Mouse (Mus musculus) gonadal fat pad, adult 2 months (tissue): Measurements from ENCODE around the gene Zkscan16. TPM values are rescaled to one million over a fixed set of nuclear protein-coding genes. Genes with fewer than 3 reads are reported as not detected.
A peak's percentile ranks its signal among the peaks of the same experiment; 100 is the strongest.

Source experiments
- DNase-seq: peaks from one replicate; pipeline ENCODE4 v3.0.0-alpha.2; 2012; ENCODE audit warnings: low read depth
- polyA plus RNA-seq: library from polyadenylated mRNA; depleted of rRNA; stranded (reverse); fragments of >200 nt; gene quantifications from 2 replicates; pipeline ENCODE4 v1.2.3, GENCODE M21; 2012; rRNA removed

The Zkscan16 gene
- 0.53 and 0.66 TPM in 2 replicates for polyA plus RNA-seq

DNA sequence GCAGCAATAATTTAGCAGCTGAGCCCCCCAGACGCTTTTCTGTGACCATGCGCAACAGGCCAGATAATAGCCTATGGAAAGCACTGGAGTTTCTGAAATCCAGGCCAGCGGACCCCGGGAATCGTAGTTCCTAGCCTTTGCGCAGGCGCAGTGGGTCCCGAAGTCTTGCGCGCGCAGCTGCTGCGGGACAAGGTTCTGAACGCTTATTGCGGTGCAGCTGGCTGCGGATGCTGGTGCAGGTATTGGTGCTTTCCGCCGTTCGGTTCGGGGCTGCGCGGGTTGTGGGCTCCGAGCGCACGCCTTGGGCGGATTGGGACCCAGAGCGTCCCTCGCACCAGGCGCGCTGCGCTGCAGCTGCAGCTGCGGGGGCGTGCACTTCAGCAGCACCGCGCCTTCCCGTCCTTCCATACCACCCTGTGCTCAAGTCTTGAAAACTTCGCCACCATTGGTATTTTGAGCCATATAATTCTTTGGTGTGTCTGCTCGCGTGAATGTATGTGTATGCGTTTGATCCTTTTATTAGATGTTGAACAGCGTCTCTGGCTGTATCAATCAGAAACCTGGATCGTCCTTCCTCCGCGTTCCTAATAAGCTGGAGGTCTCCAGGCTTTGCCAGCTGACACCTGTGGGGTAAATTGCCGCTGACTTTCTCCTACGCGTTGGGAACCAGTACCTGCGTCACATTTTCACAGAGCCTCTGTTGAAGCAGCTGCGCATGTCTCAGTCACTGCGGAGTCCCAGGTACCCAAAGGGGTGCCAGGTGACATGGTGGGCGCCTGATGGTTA, at the start of gene Zkscan16:
Gene Zkscan16, plus strand, starts transcription at position 209 of the 786 bp plus-strand sequence.
- no peak for DNase-seq

DNA sequence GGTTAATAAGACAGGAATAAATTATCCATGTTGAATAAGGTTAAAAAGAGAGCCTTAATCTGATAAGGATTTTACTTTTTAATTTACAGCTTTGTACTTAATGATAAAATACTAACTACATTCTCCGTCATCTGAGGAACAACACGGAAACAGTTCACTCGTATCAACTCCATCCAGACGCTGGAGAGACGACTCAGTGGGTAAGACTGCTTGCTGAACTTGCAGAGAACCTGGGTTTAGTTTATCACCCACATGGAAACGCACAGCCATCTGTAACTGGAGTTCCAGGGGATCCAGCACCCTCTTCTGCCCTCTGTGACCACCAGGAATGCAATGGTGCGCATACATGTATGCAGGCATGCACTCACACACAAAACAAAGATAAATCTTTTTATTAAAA, 49.0 kb upstream of the Zkscan16 start:
- no peak for DNase-seq

DNA sequence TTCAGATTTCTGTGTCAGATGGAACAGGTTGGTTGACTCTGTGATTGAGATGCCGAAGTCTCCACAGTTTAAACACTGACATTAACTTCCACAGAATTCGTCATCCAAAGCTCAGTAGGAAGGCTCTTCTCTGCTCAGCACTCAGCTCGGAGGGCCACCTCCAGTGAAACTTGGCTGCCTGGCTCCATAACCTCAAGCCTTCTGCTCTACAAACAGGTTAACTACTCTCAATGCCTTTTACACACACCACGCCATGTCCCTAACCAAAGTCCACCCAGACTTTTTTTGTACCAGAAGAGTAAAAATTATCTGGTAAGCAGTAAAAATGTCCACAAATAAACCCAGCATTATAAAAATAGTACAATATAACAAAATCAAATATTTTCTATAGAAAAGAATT, 46.0 kb upstream of the Zkscan16 start:
- no peak for DNase-seq

DNA sequence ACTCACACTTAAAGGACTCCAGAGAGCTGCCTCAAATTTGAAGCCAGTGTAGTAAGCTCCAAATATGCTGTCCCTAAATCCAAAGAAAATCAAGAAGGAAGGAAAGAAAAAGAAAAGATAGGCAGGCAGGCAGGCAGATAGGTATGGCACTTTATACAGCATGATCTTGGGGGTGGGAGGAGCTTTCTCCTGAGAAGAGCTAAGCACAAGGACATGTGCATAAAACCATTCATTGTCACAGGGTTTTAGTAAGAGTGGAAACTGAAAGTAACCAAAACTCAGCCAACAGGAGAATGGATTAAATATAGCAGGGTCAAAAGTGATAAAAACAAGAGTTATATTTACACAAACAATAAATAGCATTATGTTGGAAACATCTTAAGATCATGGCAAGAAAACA, 45.1 kb upstream of the Zkscan16 start:
- no peak for DNase-seq

DNA sequence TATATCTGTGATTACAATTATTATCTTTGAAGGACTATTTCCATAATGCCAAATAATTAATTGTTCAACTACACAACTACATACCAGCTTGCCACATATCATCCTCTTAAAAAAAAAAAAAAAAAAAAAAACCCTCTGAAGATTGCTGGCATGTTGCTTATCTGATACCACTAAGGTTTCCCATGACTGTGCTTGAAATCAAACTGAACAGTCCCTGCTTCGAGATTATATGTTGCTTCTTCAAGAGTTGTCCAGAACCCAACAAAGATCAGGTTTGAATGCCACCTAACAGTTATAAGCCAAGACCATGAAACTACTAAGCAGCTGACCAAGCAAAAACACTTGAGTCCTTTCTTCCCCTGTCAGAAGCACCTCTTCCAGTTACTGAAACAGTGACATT, 36.0 kb upstream of the Zkscan16 start:
- no peak for DNase-seq

DNA sequence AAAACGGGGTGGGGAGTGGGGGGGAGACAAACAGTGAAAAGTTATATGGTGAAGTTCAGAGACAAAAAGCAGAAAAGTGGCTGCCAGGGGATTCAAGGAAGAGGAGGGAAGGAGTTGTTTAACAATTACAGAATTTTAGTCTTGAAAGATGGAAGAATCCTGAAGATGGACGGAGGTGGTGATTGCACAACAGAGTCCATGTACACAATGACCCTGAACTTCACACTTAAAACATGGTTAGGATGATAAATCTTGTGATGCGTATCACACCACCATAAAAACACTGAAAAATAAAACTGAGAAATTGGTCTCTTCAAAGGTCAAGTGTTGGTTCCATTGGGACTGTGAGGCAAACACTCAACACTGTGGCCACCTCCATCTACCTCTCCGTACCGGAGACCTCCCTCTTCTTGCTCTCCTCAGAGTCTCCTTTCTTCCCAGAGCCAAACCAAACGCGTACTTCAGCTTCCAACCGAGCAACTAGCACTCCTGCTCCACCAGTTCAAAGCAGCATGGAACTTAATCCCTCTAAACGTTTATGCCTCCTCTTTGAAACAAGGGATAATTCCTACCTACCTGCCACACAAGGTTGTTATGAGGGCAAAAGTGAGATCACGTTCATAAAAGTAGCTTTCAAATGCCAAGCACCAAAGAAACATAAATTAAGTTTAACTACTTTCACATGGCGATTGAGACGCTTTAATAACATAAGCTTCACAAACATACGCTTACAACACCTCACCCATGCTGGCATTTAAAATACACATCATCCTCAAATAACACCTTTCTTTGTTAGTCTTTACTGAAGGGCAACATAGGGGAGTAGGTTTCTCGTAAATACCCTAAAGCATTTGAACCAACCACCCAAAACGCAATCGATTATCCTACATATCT, 33.0 kb upstream of the Zkscan16 start:
- peak; percentile 56 for DNase-seq

DNA sequence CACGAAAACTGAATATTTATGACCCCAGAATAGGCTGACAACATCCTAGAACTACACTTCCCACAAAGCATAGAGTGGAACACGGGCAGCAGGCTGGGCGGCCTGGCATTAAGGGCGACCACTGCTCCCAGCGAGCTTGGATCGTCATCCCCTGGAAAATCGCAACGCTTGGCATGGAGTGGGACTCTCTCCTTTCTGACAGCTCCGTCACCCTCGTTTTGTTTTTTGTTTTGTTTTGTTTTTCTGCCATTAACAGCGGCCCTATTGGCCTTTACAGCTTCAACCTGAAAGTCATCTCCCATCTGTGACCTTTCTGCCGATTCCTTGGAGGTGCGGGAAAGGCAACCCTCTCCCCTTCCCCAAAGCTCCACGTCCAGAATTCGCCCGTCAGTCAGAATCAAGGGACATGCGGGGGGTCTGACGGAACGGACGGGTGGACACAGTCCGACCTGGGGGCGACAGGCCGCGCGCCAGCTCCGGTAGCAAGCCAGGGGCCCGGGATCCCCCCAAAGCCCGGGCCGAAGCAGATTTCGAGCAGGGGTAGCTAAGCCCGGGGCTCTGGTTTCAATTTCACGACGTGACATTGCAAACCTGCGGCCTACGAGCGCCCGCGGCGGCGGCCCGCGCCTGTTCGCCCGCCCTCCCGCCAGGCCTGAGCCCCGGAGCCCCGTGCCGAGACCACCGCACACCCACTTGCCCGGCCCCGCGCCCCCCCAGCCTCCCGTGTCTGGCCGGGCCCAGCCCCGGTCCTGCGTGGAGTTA, 32.2 kb upstream of the Zkscan16 start:
- no peak for DNase-seq

DNA sequence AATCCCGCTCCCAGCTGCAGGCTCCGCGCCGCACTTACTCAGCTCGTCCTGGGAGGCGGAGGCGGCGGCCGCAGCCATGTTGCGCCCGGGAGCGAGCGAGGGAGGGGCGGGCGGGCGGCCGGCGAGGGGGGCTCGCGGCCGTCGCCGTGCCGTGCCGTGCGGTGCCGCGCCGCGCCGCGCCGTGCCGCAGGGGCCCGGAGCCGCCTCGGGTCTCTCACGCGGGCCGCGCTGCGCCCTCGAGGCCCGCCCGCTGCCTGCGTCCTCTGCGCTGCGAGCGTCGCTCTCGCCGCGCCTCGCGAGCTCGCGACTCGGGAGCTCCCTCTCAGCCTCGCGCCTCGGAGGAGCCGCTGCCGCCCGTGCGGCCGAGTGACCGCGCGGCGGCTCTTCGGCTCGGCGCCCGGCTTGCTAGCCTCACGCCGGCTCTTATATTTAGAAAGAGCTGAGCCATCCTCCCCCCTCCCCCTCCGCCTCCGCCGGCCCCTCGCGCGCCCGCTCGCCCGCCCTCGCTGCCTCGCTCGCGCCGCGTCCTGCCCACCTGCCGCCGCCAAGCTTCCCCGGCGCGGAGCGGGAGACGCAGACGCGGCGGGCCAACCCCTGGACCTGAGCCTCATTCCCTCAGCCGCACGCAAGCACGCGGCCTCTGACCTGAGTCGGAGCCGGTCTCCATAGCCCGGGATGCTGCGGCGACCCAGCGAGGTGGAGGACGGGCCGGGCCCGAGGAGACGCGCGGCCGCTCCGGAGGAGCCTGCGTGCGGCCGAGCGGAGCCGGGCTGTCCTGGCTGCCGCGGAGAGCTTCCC, 31.4 kb upstream of the Zkscan16 start:
- no peak for DNase-seq

DNA sequence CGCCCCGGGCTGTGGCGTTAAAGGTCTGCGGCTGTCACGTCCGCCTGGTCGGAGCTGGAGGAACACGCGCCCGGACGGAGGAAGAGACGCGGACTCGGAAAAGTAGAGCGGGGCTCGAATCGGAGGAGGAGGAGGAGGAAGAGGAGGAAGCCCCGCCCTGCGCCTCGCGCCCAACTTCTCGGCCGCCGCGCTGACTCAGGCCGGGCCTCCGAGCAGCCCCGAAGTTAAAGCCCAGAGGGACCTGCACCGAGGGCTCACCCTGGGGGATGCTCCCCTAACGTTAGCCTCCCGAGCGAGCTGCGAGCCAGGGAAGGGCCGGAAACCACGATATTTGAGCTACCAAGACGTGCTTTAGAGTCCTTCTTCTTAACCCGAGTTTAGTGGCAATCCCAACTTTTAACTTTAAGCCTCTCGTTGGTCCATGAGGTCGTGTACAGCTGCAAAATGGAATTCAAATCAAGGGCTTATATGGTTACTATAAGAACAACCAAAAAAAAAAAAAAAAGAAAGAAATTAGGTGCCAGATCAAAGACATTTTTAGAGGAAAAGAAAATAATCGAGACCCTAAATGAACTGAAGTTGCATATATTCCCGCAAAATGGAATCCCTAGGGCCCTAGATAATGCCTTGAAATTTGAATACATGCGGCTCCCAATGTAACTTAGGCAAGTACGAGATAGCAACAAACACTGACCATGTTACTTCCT, 30.6 kb upstream of the Zkscan16 start, which contains the start of gene Ecpas:
Gene Ecpas, minus strand, starts transcription at position 121 of the 707 bp plus-strand sequence.
- DNase-seq = no peak

DNA sequence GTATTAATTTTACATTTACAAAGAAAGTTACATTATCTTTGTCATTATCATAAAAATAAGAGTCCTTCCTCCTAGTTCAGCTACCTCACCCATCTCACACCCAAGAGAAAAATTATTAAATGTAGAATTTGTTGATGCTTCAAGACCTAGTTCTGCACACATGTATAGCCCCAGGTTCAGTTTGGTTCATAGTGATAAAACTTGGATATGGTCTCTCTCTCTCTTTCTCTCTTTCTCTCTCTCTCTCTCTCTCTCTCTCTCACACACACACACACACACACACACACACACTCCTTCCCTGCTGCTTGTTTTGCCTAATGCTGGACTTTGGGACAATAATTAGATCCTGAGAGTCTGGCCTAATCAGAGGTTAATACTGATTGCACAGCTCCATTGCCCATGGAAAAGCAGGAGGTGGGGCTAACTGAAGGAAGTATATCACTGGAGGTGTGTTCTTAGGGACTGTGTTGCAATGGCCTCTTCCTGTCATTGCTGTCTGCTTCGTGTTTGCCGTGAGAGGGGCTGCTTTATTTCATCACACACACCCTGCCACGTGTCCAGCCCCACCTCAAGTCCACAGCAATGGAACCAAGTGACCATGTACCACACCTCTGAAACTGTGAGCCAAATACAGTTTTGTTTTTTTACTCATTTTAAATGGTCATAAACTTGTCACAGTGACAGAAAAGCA, 29.9 kb upstream of the Zkscan16 start:
- no peak for DNase-seq

DNA sequence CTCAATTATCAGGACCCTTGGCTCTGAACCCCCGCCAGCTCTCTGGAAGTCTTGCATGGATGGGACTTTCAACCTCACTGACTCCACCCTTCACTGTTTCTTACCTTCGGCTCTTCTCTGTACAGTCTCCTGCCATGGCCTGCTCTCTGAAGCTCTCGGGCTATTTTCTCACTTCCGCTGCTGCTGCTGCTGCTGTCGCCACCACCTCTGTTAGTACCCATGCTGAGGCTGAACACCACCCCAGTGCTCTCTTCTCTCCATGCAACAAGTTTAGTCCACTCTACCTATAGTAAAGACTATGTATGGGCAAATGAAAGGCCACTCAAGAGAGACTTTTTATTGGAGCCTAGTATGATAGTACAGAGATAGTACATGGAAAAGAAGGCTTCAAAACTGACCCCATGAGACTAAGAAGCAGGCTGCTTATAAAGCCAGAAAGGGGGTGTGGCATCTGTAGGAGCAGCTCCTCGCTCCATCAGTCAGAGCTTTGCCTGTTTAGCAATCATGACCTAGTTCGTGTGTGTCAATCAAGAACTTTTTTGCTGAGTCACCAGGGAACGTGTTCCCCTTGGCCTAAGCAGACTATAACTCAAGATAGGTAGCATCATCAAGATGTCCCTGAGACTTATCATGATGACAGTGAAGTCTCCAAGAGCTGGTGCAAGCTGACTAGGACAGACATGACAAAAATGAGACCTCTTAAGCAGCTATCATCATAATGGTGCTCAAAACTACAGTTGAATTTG, 28.2 kb upstream of the Zkscan16 start:
- DNase-seq = no peak

DNA sequence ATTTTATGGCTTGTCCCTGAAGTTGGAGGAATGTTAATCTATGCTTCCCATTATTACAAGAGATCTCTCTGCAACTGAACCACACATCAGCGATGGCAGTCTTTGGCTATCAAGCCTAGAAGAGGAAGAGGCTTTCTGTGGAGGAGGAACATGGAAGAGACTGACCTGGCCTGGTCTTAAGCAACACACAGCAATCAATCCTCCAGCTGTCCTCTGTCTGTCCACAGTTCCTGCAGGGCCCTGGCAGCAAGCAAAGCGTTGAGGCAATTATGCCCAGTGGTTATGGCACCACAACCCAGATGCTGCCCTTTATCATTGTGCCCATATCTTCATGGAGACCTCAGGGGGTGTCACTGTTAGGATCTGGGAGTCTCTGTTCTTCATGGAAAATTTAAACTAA, 19.5 kb upstream of the Zkscan16 start:
- no peak for DNase-seq

DNA sequence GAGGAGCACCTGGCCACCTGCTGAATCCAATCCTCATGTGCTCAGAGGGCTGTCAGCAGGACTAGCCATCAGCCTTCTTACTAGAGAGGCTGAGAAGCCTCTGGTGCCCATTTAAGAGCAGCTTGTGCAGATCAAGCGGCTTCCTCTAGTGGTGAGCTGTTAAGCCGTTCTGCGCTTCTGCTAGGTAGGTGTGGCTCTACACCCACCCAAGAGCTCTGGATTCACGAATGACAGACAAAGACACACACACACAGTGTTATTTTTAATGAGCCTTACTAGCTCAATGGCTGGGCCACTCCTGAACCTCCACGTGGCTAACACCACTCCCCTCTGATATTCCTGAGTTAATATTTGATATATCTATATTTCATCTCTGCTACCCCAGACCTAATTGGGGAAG, 17.8 kb upstream of the Zkscan16 start:
- DNase-seq = no peak

DNA sequence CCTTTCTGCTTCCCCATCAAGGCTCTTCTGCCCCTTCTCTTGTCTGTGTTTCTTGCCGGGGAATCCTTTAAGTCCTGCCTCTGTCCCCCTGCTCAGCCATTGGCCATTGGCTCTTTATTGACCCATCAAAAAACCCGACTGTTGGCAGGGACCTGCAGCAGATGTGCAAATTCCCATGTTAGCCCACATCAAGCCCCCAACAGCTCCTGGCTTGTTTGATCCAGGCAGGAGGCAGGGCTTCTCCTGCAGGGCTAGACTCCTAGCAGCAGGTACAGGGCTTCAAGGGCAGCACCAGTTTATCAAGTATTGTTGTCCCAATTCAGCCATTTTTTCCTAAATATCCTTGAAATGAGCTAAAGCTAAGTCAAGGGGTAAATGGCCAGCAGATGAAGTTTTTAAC, 17.3 kb upstream of the Zkscan16 start:
- DNase-seq = no peak

DNA sequence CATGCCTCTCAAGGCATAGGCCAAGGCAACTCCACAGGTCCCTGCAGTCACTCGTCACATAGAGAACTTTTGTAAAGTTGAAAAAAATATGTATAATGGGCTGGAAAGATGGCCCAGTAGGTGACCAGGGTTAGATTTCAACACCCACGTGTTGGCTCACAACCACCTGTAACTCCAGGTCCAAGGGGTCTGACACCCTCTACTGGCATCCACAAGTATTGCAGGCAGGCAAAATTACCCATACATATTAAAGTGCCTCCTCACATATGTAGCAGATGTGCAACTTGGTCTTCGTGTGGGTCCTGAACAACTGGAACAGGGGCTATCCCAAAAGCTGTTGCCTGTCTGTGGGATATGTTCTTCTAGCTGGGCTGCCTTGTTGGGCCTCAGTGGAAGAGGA, 15.8 kb upstream of the Zkscan16 start:
- no peak for DNase-seq

DNA sequence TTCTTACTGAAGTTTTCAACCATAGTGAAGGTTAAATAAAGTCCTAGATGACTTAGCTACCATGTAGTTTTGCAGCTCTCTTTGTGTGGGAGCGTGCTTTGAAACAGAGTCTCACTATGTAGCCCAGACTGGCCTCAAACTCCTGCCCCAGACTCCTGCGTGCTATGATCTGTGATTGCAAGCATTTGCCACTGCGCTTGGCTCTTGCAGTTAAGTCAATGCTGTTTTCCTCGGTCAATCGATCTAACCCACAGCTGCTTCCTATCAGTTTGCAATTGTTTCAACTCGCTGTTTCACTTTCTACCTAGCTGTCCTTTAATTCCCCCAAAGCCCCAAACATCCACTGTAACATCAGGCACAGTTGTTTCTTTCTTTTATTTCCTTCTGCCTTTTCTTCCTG, 10.9 kb upstream of the Zkscan16 start:
- DNase-seq = no peak

DNA sequence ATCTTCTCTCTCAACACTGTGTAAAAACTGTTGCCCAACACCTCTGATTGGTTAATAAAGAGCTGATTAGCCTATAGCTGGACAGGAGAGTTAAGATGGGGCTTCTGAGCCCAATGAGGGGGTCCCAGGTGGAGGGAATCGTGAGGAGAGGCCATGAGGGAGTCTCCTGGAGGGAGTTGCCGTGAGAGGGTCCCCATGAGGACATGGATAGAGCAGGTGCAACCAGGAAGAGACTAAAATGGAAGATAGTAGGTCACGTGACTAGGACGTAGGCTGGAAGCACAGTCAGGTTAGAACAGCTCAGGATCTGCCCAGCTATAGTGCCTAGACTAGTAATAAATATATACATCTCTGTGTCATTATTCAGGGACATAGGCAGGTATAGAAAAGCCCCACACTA, 9.1 kb upstream of the Zkscan16 start:
- no peak for DNase-seq

DNA sequence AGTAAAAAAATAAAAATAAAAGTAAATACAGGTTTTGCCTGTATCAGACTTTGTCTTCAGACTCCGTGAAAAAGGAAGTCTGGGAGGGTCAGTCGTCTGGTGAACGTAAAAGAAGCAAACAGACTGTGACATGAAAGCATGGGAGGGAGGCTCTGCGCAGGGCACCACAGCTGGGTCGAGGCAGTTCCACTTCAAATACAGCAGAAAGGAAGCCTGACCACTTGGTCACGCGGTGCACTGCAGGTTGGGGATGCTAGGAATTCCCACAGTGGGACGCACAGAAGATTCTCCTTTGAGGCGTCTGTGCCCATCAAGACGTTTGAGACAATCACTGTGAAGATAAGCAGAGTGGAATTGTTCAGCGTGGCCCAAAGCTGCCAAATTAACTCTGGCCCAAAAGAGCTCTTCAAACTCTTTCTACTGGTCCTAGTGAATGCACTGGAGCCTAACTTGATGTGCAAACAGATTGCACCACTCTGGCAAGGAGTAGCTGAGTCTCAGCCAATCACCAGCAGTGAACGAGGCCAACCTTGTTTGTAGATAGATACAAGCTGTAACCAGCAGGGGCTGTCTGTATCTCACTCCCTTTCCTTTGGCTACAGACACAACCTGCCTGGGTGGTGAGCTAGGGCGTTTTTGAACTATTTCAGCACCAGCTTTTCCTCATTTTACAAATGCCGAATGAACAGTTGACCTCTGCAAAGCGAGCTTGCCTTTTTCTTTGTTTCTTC, 8.5 kb upstream of the Zkscan16 start:
- no peak for DNase-seq

DNA sequence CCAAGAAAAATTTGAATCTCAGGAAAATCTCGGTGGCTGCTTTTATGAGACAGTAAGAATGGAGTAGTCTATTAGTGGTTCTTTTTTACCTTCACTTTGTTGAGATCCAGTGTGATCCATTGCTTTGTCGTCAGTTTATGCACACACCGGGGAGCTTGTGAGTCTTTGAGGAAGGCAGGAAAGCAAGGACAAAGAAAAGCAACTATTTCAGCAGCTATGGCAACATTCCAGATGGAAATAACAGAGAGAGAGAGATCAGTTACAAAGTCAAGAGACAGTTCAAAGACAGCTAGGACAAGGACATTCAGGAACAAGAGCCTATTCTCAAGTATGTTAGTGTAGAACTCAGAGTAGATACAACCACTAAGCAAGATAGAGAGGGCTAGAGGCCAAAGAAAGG, 7.6 kb upstream of the Zkscan16 start:
- DNase-seq = no peak
